Mouse (Mus musculus): ENCODE measurements at regions not wholly inside any gene's neighbourhood (a gene's known extent, or its start where the extent isn't known, plus 50 kb on each side); places are given as distances from the start of the nearest gene placed in this dataset.

- no peak for TF ChIP-seq CTCF (IDR thresholded peaks at IDR 0.05)
- TF ChIP-seq EP300 (IDR thresholded peaks at IDR 0.05), result no peak
Observed at GRCm38 (mm10) chr10:117552049-117552652, 77.1 kb upstream of the Cpm start.

All from lung, postnatal 0 days (tissue).